Mouse (Mus musculus): ENCODE data around the gene Rps27. TPM values are rescaled to one million over a fixed set of nuclear protein-coding genes. Genes with fewer than 3 reads are reported as not detected.

Gene Rps27
- polyA plus RNA-seq, 1 experiment from 2014 or later = 1,310 TPM

- Histone ChIP-seq H3K27me3 (no peaks in the 10 kb centered on the region), H3K4me1 (no peaks in the 10 kb centered on the region), H3K4me2 (replicated peaks) (no peak overlapping the region), H3K9ac (no peak overlapping the region), H3K27ac (no peak overlapping the region), H3K9me3 (no peaks in the 10 kb centered on the region), H3K36me3 (peaks cover 19% of the 10 kb centered on the region), H3K4me3 (no peak overlapping the region)
- no peak for ATAC-seq (ENCODE audit: insufficient number of reproducible peaks, insufficient read depth, low FRiP score, low TSS enrichment)
- 97% methylated on average over 2 of the region's 2 CpGs for WGBS
Observed at GRCm38 (mm10) chr3:90204582-90204981, 8.9 kb downstream of the Rps27 start.

- Histone ChIP-seq H3K27me3 (no peaks in the 10 kb centered on the region), H3K4me1 (no peaks in the 10 kb centered on the region), H3K4me2 (replicated peaks) (no peak overlapping the region), H3K9me3 (no peaks in the 10 kb centered on the region), H3K4me3 (no peak overlapping the region), H3K9ac (no peak overlapping the region), H3K36me3 (peaks cover 11% of the 10 kb centered on the region), H3K27ac (no peak overlapping the region)
- WGBS = 75% methylated on average over 5 of the region's 5 CpGs
- no peak for ATAC-seq (ENCODE audit: insufficient number of reproducible peaks, insufficient read depth, low FRiP score, low TSS enrichment)
Observed at GRCm38 (mm10) chr3:90203619-90204018, 9.8 kb downstream of the Rps27 start.

- 79% methylated on average over 1 of the region's 1 CpGs for WGBS
- no peaks in the 10 kb centered on the region for H3K9me3 ChIP-seq
- H3K4me3 ChIP-seq = no peak overlapping the region
- peaks cover 4% of the 10 kb centered on the region; the same call in 1 of the 2 replicates for H3K36me3 ChIP-seq
- no peak overlapping the region for H3K9ac ChIP-seq
- H3K27me3 ChIP-seq = no peaks in the 10 kb centered on the region
- no peak overlapping the region for H3K27ac ChIP-seq
- ATAC-seq (ENCODE audit: insufficient number of reproducible peaks, insufficient read depth, low FRiP score, low TSS enrichment) = no peak
- H3K4me1 ChIP-seq = no peaks in the 10 kb centered on the region
- H3K4me2 ChIP-seq (replicated peaks) = no peak overlapping the region
Observed at GRCm38 (mm10) chr3:90202884-90203283, 10.6 kb downstream of the Rps27 start.

- WGBS = 80% methylated on average over 1 of the region's 1 CpGs
- Histone ChIP-seq H3K9me3 (no peaks in the 10 kb centered on the region), H3K4me2 (replicated peaks) (no peak overlapping the region), H3K36me3 (no peaks in the 10 kb centered on the region), H3K27me3 (no peaks in the 10 kb centered on the region), H3K27ac (no peak overlapping the region), H3K9ac (no peak overlapping the region), H3K4me3 (no peak overlapping the region), H3K4me1 (no peaks in the 10 kb centered on the region)
- ATAC-seq (ENCODE audit: insufficient number of reproducible peaks, insufficient read depth, low FRiP score, low TSS enrichment) = no peak
Observed at GRCm38 (mm10) chr3:90197548-90197947, 15.9 kb downstream of the Rps27 start.

- Histone ChIP-seq H3K27me3 (no peaks in the 10 kb centered on the region), H3K27ac (no peak overlapping the region), H3K9me3 (no peaks in the 10 kb centered on the region), H3K4me1 (no peaks in the 10 kb centered on the region), H3K4me3 (no peak overlapping the region), H3K36me3 (no peaks in the 10 kb centered on the region), H3K4me2 (replicated peaks) (no peak overlapping the region), H3K9ac (no peak overlapping the region)
- ATAC-seq (ENCODE audit: insufficient number of reproducible peaks, insufficient read depth, low FRiP score, low TSS enrichment) = no peak
- WGBS = 75% methylated on average over 1 of the region's 1 CpGs
Observed at GRCm38 (mm10) chr3:90195644-90196043, 17.8 kb downstream of the Rps27 start.

- ATAC-seq (ENCODE audit: insufficient number of reproducible peaks, insufficient read depth, low FRiP score, low TSS enrichment) = no peak
- Histone ChIP-seq H3K27ac (no peak overlapping the region), H3K9me3 (no peaks in the 10 kb centered on the region), H3K27me3 (no peaks in the 10 kb centered on the region), H3K36me3 (no peaks in the 10 kb centered on the region), H3K4me1 (no peaks in the 10 kb centered on the region), H3K4me2 (replicated peaks) (no peak overlapping the region), H3K9ac (no peak overlapping the region), H3K4me3 (no peak overlapping the region)
- 42% methylated on average over 4 of the region's 4 CpGs for WGBS
Observed at GRCm38 (mm10) chr3:90194759-90195158, 18.7 kb downstream of the Rps27 start.

GRCm38 (mm10) chr3:90190859-90191510, 22.5 kb downstream of the Rps27 start:
- Histone ChIP-seq H3K4me2 (replicated peaks) (no peak overlapping the region), H3K27ac (no peak overlapping the region), H3K36me3 (no peaks in the 10 kb centered on the region), H3K4me1 (no peaks in the 10 kb centered on the region), H3K27me3 (no peaks in the 10 kb centered on the region), H3K4me3 (no peak overlapping the region), H3K9me3 (no peaks in the 10 kb centered on the region), H3K9ac (no peak overlapping the region)
- ATAC-seq (ENCODE audit: insufficient number of reproducible peaks, insufficient read depth, low FRiP score, low TSS enrichment) = no peak
- 79% methylated on average over 11 of the region's 11 CpGs for WGBS

GRCm38 (mm10) chr3:90183581-90183980, 29.9 kb downstream of the Rps27 start:
- no peaks in the 10 kb centered on the region for H3K36me3 ChIP-seq
- WGBS = 80% methylated on average over 3 of the region's 3 CpGs
- no peak overlapping the region for H3K4me2 ChIP-seq (replicated peaks)
- ATAC-seq (ENCODE audit: insufficient number of reproducible peaks, insufficient read depth, low FRiP score, low TSS enrichment) = no peak
- no peaks in the 10 kb centered on the region for H3K4me1 ChIP-seq
- H3K9ac ChIP-seq = no peak overlapping the region
- no peaks in the 10 kb centered on the region for H3K9me3 ChIP-seq
- H3K4me3 ChIP-seq = no peak overlapping the region
- H3K27ac ChIP-seq = no peak overlapping the region
- no peaks in the 10 kb centered on the region for H3K27me3 ChIP-seq

GRCm38 (mm10) chr3:90179566-90179965, 33.9 kb downstream of the Rps27 start:
- no peak overlapping the region for H3K4me3 ChIP-seq
- no peak overlapping the region for H3K9ac ChIP-seq
- no peak overlapping the region for H3K4me2 ChIP-seq (replicated peaks)
- no peaks in the 10 kb centered on the region for H3K36me3 ChIP-seq
- H3K27ac ChIP-seq = no peak overlapping the region
- 84% methylated on average over 3 of the region's 3 CpGs for WGBS
- no peaks in the 10 kb centered on the region for H3K9me3 ChIP-seq
- no peak for ATAC-seq (ENCODE audit: insufficient number of reproducible peaks, insufficient read depth, low FRiP score, low TSS enrichment)
- H3K4me1 ChIP-seq = no peaks in the 10 kb centered on the region
- no peaks in the 10 kb centered on the region for H3K27me3 ChIP-seq

Other genes starting within 250 kb of the Rps27 start
- 172 and 173 TPM in 2 replicates for gene Hax1, start 214.9 kb downstream of the Rps27 start, polyA plus RNA-seq (2016; fragmentation: Nextera tagmentation; extraction: Ambion mirVana)
- 147 and 149 TPM in 2 replicates for gene 4933434E20Rik, start 162.0 kb downstream of the Rps27 start, polyA plus RNA-seq (2016; fragmentation: Nextera tagmentation; extraction: Ambion mirVana)
- gene Ubap2l, start 161.0 kb downstream of the Rps27 start, polyA plus RNA-seq (2016; fragmentation: Nextera tagmentation; extraction: Ambion mirVana) = 203 and 230 TPM in 2 replicates
- 517 TPM in 2 replicates for gene Tpm3, start 141.0 kb downstream of the Rps27 start, polyA plus RNA-seq (2016; fragmentation: Nextera tagmentation; extraction: Ambion mirVana)
- 0.35 and 0.43 TPM in 2 replicates for gene Nup210l, start 109.5 kb downstream of the Rps27 start, polyA plus RNA-seq (2016; fragmentation: Nextera tagmentation; extraction: Ambion mirVana)
- gene Rab13, start within 50 bp of the Rps27 start, polyA plus RNA-seq (2016; fragmentation: Nextera tagmentation; extraction: Ambion mirVana) = 27.7 and 30.6 TPM in 2 replicates
- 90.5 and 97.3 TPM in 2 replicates for gene Jtb, start 17.9 kb upstream of the Rps27 start, polyA plus RNA-seq (2016; fragmentation: Nextera tagmentation; extraction: Ambion mirVana)
- gene Creb3l4, start 29.9 kb upstream of the Rps27 start, polyA plus RNA-seq (2016; fragmentation: Nextera tagmentation; extraction: Ambion mirVana) = 8.5 and 9.7 TPM in 2 replicates
- gene Slc39a1, start 34.5 kb upstream of the Rps27 start, polyA plus RNA-seq (2016; fragmentation: Nextera tagmentation; extraction: Ambion mirVana) = 63.3 and 63.5 TPM in 2 replicates
- 20.3 and 21.7 TPM in 2 replicates for gene Crtc2, start 40.5 kb upstream of the Rps27 start, polyA plus RNA-seq (2016; fragmentation: Nextera tagmentation; extraction: Ambion mirVana)
- 5.7 and 8.0 TPM in 2 replicates for gene Dennd4b, start 51.5 kb upstream of the Rps27 start, polyA plus RNA-seq (2016; fragmentation: Nextera tagmentation; extraction: Ambion mirVana)
- gene Gatad2b, start 79.5 kb upstream of the Rps27 start, polyA plus RNA-seq (2016; fragmentation: Nextera tagmentation; extraction: Ambion mirVana) = 16.6 and 18.2 TPM in 2 replicates
- 42.8 and 44.8 TPM in 2 replicates for gene Slc27a3, start 176.3 kb upstream of the Rps27 start, polyA plus RNA-seq (2016; fragmentation: Nextera tagmentation; extraction: Ambion mirVana)
- gene Ints3, start 220.0 kb upstream of the Rps27 start, polyA plus RNA-seq (2016; fragmentation: Nextera tagmentation; extraction: Ambion mirVana) = 43.6 and 45.2 TPM in 2 replicates